Mouse (Mus musculus): ENCODE data around the gene Dut.

DNA sequence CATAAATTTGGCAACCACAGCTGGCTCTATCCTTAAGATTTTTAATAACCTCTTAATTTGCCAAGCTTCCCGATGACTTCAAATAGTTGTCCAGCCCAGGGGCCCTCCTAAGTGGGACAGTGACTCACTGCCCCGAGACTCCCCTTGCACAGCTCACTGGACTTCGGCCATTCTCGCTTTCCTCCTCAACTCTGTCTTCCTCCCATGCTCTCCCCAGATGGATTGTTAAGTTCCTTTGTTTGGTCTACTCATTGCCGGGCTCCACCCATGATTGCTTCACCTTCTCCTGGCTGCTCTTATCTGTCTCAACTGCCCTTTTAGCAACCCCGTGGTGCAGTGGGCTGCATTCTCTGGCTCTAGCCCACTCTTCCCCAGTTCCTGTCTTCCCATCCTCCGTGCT lies 31.5 kb downstream of the Dut start:
- TF ChIP-seq CTCF (IDR thresholded peaks at IDR 0.05; ENCODE audit: borderline replicate concordance, insufficient read depth, low read length) (no peak), POLR2A (IDR thresholded peaks at IDR 0.05; ENCODE audit: low read depth, low read length) (no peak)
